Mouse (Mus musculus) stomach, embryonic 15.5 days (tissue): Measurements from ENCODE around the gene Olfr541. TPM values are rescaled to one million over a fixed set of nuclear protein-coding genes. Genes with fewer than 3 reads are reported as not detected.
A peak's percentile ranks its signal among the peaks of the same experiment; 100 is the strongest.
"Not testable (repeated sequence)": the region's sequence is repeated elsewhere in the genome, so short reads cannot be mapped to it uniquely, and the experiment has no call there.

Experiments used
- ATAC-seq: fragments of 200-750 bp; cut with Nextera tagmentation; 2 replicates; pipeline ENCODE4 v1.8.0; 2017; ENCODE audit warnings: low read depth, moderate number of reproducible peaks, moderate TSS enrichment; ENCODE audit not compliant: insufficient read depth, low FRiP score
- H3K27ac ChIP-seq: fragments of 300-500 bp; sonication (generic); 2 replicates; pipeline ENCODE4 v1.5.1; 2015; ENCODE audit warnings: mild to moderate bottlenecking, inconsistent platforms
- H3K27me3 ChIP-seq: fragments of 300-500 bp; sonication (generic); replicated peaks from 2 replicates; pipeline ENCODE4 v1.6.1; 2015; ENCODE audit warnings: inconsistent platforms
- H3K36me3 ChIP-seq: fragments of 300-500 bp; sonication (generic); 2 replicates; pipeline ENCODE4 v1.6.1; 2015; ENCODE audit warnings: inconsistent platforms
- H3K4me1 ChIP-seq: fragments of 300-500 bp; sonication (generic); 2 replicates; pipeline ENCODE4 v1.6.1; 2015; ENCODE audit warnings: inconsistent platforms
- H3K4me2 ChIP-seq: fragments of 300-500 bp; sonication (generic); 2 replicates; pipeline ENCODE4 v1.6.1; 2015; ENCODE audit warnings: mild to moderate bottlenecking, inconsistent platforms
- H3K4me3 ChIP-seq: fragments of 300-500 bp; sonication (generic); replicated peaks from 2 replicates; pipeline ENCODE4 v1.5.1; 2015; ENCODE audit warnings: inconsistent platforms
- H3K9ac ChIP-seq: fragments of 300-500 bp; sonication (generic); 2 replicates; pipeline ENCODE4 v1.6.1; 2015; ENCODE audit warnings: inconsistent platforms
- H3K9me3 ChIP-seq: fragments of 300-500 bp; sonication (generic); 2 replicates; pipeline ENCODE4 v1.6.1; 2016; ENCODE audit warnings: inconsistent platforms
- WGBS: fragments of 180-500 bp; shearing (Covaris S2); methylation state at CpG from one replicate; pipeline ENCODE4 v1.1.7; 2015; 5-methylcytosine and 5-hydroxymethylcytosine counted together
- polyA plus RNA-seq: library from polyadenylated mRNA; unstranded; fragments of >200 nt; fragmentation: Nextera tagmentation; extraction: Ambion mirVana; gene quantifications from 2 replicates; pipeline ENCODE4 v1.2.1, GENCODE M21; 2015

Gene Olfr541
- not detected in 2 replicates for polyA plus RNA-seq

DNA sequence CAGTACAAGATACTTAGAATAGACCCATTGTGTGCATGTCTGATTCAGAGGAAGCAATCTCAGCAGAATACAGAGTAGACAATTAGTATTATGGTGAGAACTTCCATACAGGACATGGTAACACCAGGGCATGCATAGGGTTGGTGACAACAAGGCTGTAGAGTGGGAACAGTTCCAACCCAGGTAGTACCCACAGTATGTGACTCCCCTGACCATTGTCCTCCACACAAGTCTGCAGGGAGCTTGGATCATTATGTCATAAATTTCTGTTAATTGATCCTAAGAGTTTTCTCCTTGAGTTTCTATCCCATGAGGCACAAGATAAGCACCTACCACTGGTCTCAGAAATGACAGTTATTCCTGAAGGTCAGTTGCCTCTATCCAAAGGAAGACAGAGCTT is at the start of gene Olfr541:
Gene Olfr541 (plus strand): TSS at position 301 of the 400 bp plus-strand sequence.
- Histone ChIP-seq H3K9ac (no peak within 1 kb of the TSS), H3K36me3 (no peaks in the 10 kb centered on the region), H3K27me3 (no peaks in the 10 kb centered on the region), H3K4me2 (no peak within 1 kb of the TSS), H3K4me1 (no peaks in the 10 kb centered on the region), H3K9me3 (no peaks in the 10 kb centered on the region), H3K4me3 (no peak within 1 kb of the TSS), H3K27ac (no peak within 1 kb of the TSS)
- ATAC-seq = no peak

DNA sequence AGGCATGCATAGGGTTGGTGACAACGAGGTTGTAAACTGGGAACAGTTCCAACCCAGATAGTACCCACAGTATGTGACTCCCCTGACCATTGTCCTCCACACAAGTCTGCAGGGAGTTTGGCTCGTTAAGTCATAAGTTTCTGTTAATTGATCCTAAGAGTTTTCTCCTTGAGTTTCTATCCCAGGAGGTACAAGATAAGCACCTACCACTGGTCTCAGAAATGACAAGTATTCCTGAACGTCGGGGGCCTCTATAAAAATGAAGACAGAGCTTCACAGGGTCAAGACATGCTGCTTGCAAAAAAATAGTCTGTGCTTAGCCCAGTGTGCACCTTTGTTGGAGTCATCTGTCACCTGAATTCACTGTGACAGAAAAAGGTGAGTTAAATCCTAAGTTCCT is 37.4 kb upstream of the Olfr541 start, which contains the start of gene Olfr539:
Gene Olfr539 (plus strand): TSS at position 301 of the 400 bp plus-strand sequence.
- Histone ChIP-seq H3K4me2 (no peak within 1 kb of the TSS), H3K9ac (no peak within 1 kb of the TSS), H3K4me1 (no peaks in the 10 kb centered on the region), H3K9me3 (no peaks in the 10 kb centered on the region), H3K27ac (no peak within 1 kb of the TSS), H3K36me3 (no peaks in the 10 kb centered on the region), H3K27me3 (no peaks in the 10 kb centered on the region), H3K4me3 (no peak within 1 kb of the TSS)
- no peak for ATAC-seq
- WGBS = 74% methylated on average over 4 of the region's 4 CpGs

DNA sequence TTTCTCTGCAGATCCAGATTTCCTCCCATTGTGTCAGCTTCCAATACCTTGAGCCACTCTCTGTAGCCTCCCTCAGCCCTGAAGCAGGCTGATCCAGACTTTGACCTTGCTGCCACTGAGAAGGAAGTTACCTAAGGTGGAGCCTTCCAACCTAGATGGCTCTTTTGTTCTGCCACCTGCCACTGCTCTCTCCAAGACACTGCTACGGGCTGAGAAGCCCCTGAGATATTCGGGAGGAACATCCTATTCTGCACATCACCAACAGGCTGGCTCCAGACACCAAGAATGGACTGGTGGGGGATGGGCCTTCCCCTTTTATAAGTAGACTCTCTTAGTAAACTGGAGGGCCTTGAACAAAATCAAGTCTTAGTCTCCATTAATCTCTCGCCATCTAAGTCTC is 26.4 kb upstream of the Olfr541 start:
- not testable (repeated sequence) for H3K9me3 ChIP-seq, H3K27ac ChIP-seq, H3K4me2 ChIP-seq, H3K9ac ChIP-seq, ATAC-seq, H3K4me1 ChIP-seq, H3K36me3 ChIP-seq, H3K4me3 ChIP-seq, H3K27me3 ChIP-seq
- 80% methylated on average over 3 of the region's 3 CpGs for WGBS

DNA sequence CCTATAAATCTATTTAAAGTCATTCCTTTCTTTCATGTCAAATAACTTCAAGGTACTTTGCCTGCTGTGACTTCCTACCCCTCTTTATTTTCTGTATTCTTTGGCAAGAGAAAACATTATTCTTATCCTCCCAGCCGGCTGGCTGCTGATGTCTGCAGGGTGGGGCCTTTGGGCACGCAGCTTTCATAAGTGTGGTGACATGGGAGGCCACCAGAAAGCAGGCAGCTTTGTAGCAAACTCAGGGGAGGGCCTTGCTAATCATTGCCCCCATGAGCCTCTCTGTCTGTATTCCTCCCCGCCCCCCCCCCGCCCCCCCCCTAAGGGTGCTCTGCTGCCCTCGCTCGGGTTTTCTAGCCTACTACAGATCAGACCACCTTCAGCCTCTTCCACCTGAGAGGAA is 21.2 kb upstream of the Olfr541 start:
- no peak overlapping the region for H3K27ac ChIP-seq
- H3K4me3 ChIP-seq = no peak overlapping the region
- no peaks in the 10 kb centered on the region for H3K4me1 ChIP-seq
- ATAC-seq = no peak
- 3% methylated on average over 5 of the region's 6 CpGs for WGBS
- no peaks in the 10 kb centered on the region for H3K36me3 ChIP-seq
- no peak overlapping the region for H3K9ac ChIP-seq
- no peaks in the 10 kb centered on the region for H3K27me3 ChIP-seq
- H3K9me3 ChIP-seq = no peaks in the 10 kb centered on the region
- H3K4me2 ChIP-seq = peak overlapping the region; percentile 29

DNA sequence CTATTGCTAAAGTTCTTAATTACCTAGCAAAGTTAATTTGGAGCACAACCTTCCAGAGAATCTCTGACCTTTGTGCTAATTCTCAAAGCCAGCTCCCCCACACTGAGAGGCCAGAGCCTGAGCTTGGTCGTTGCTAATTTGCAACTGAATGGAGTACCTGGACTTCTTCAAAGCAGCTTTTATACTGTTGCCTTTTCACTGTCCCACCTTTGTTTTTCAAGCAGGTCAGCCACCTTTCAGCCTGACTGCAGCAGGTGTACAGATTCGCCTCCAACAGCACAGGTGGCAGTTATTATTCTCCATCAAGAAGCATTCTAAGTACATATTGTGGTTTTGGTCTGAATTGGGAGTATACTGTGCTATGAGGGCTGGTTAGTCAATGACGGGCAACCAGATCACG is 17.5 kb upstream of the Olfr541 start:
- H3K4me1 ChIP-seq, H3K27ac ChIP-seq, H3K9me3 ChIP-seq, H3K4me2 ChIP-seq, H3K27me3 ChIP-seq, H3K36me3 ChIP-seq, ATAC-seq, H3K4me3 ChIP-seq, H3K9ac ChIP-seq: not testable (repeated sequence)
- 75% methylated on average over 4 of the region's 4 CpGs for WGBS

DNA sequence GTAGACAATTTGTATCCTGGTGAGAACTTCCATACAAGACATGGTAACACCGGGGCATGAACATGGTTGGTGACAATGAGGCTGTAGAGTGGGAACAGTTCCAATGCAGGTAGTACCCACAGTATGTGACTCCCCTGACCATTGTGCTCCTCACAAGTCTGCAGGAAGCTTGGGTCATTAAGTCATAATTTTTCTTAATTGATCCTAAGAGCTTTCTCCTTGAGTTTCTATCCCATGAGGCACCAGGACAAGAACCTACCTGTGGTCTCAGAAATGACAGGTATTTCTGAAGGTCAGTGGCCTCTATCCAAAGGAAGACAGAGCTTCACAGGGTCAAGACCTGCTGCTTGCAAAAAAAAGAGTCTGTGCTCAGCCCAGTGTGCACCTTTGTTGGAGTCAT is 15.4 kb upstream of the Olfr541 start, which contains the start of gene Olfr45:
Gene Olfr45 (plus strand): TSS at position 301 of the 400 bp plus-strand sequence.
- Histone ChIP-seq H3K9me3 (no peaks in the 10 kb centered on the region), H3K4me3 (no peak within 1 kb of the TSS), H3K4me1 (no peaks in the 10 kb centered on the region), H3K27me3 (no peaks in the 10 kb centered on the region), H3K27ac (no peak within 1 kb of the TSS), H3K9ac (no peak within 1 kb of the TSS), H3K4me2 (no peak within 1 kb of the TSS), H3K36me3 (no peaks in the 10 kb centered on the region)
- WGBS = 80% methylated on average over 1 of the region's 1 CpGs
- no peak for ATAC-seq

DNA sequence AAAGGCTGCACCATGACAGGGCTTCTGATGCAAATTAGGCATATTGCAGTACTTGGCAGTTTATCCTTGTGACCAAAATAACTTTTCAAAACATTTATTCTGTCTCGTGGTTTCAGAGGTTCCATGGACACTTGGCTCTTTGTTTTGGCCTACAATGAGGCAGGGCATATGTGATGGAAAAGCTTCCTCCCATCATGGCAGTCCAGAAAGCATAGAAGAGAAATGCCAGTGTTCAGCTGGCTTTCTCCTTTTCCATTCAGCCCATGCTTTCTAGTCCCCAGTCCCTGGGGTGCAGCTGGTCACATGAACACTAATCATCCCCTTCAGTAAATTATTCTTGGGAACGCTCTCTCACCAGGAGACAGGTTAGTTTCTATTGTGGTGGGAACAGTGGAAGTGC is 9.3 kb downstream of the Olfr541 start:
- Histone ChIP-seq H3K27ac (no peak overlapping the region), H3K9me3 (no peaks in the 10 kb centered on the region), H3K9ac (no peak overlapping the region), H3K4me2 (no peak overlapping the region), H3K27me3 (no peaks in the 10 kb centered on the region), H3K4me3 (no peak overlapping the region), H3K36me3 (no peaks in the 10 kb centered on the region), H3K4me1 (no peaks in the 10 kb centered on the region)
- ATAC-seq = no peak
- WGBS = 62% methylated on average over 2 of the region's 2 CpGs

DNA sequence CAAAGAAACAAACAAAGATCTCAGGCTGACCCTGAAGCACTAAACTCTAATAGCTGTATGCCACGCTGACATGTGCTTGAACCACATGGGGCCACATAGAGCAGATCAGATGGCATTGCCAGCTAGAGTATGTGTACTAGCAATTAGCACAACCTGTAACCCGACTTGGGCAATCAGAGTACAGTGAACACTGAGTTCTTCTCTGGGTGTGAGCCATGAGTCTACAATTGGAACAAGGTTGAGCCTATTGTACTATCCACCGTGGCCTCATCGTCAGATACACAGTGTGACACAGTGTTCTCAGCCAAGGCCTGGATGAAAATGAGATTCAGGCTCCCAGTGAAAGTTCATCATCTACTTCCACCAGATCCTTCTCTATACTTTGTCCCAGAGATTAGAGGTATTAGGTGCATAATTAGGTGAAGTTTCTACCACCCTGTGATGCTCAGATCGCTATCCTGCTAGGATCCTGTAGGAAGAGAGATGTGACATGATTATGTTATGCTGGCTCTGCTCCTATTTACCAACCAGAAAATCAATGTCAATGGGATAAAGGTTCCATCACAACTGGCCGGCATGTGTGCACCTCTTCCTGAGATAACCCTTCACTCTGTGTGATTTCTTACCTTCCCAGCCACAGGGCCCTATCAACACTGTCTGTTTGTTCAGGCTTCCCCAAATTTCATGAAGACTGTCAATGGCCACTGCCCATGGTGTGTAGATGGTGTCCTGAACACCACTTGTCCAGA is 10.6 kb downstream of the Olfr541 start:
- Histone ChIP-seq H3K27ac (no peak overlapping the region), H3K36me3 (no peaks in the 10 kb centered on the region), H3K27me3 (no peaks in the 10 kb centered on the region), H3K4me2 (no peak overlapping the region), H3K9ac (no peak overlapping the region), H3K4me1 (no peaks in the 10 kb centered on the region), H3K9me3 (no peaks in the 10 kb centered on the region), H3K4me3 (no peak overlapping the region)
- whole genome bisulfite sequencing = 76% methylated on average over 6 of the region's 6 CpGs
- ATAC-seq = no peak

DNA sequence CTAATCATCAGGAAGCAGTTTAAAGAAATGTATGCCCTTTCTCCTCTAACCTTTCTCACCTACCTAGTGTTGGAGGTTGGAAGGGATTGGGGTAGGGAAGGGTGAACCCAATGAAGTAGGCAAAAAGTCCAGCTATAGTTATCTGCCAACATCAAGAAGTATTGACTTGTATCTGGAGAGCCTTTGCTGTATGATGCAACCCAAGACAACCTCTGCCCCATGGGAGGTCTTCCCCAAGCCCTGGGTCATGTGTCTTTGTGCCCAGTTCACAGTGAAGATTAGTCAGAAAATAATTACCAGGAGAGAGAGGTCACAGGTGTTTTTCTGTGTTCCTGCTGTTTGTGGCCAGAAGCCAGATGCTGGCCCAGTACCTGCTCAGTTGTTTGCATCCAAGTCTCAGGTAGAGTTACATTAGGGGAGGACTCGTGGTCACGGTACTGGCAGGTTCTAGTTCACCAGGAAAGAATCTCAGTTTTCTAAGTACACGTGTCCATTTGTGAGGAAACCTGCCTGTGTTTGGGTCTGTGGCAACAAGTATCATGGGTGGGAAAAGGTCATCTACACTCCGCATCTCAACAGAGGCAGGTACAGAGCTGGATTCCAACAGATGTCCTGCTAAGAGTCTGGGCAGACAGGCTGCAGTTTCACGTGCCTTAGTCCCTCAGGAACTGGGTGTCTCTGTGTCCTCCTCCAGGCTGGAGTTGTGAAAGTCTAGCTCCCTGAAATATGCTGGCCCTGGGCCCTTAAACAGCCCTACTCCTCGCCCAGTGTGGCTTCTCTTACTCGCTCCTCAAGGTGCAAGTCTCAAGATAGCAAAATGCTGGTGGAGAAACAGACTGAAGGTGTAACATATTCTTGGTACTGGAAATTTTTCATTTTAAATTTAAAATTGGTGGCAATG is 20.3 kb downstream of the Olfr541 start:
- ATAC-seq = no peak
- H3K27me3 ChIP-seq = no peaks in the 10 kb centered on the region
- WGBS = 78% methylated on average over 7 of the region's 7 CpGs
- no peak overlapping the region for H3K9ac ChIP-seq
- H3K4me1 ChIP-seq = no peaks in the 10 kb centered on the region
- no peak overlapping the region for H3K4me3 ChIP-seq
- no peak overlapping the region for H3K27ac ChIP-seq
- H3K9me3 ChIP-seq = no peaks in the 10 kb centered on the region
- H3K4me2 ChIP-seq = no peak overlapping the region
- H3K36me3 ChIP-seq = no peaks in the 10 kb centered on the region

DNA sequence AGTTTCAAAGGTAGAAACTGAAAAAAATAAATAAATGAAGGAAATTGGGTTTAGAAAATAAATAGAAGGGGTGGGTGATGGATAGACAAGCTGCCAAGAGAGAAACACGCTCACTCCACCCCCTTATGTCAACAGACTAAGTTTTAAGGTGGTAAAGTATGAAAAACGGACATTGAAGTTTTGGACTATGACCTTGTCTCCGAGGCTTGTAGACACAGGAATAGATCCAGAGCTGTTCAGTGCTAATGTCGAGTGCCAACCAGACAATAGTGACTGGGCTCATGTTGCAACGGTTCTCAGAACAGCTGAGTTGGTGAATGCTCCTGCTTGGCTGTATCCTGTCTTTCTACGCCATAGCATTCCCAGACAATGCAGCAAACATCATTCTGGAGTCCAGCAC is 24.0 kb downstream of the Olfr541 start:
- H3K4me2 ChIP-seq = no peak overlapping the region
- H3K27me3 ChIP-seq = no peaks in the 10 kb centered on the region
- no peak overlapping the region for H3K4me3 ChIP-seq
- ATAC-seq = no peak
- H3K9ac ChIP-seq = no peak overlapping the region
- no peaks in the 10 kb centered on the region for H3K36me3 ChIP-seq
- H3K27ac ChIP-seq = no peak overlapping the region
- no peaks in the 10 kb centered on the region for H3K4me1 ChIP-seq
- 60% methylated on average over 6 of the region's 6 CpGs for WGBS
- no peaks in the 10 kb centered on the region for H3K9me3 ChIP-seq

DNA sequence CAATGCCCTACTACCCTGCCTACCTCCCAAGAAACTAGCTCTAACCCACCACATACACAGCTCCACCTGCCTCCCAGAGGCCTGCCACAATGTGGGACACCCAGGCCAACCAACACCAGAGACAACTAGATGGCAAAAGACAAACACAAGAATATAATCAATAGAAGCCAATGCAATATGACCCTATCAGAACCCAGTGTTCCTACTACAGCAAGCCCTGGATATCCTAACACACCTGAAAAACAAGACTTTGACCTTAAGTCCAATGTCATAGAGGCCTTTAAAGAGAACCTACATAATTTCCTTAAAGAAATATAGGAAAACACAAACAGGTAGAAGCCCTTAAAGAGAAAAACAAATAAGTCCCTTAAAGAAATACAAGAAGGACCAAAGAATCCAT is 28.5 kb downstream of the Olfr541 start:
- Histone ChIP-seq H3K27ac (no peak overlapping the region), H3K36me3 (no peaks in the 10 kb centered on the region), H3K4me1 (no peaks in the 10 kb centered on the region), H3K27me3 (no peaks in the 10 kb centered on the region), H3K4me3 (no peak overlapping the region), H3K9ac (no peak overlapping the region), H3K9me3 (no peaks in the 10 kb centered on the region), H3K4me2 (no peak overlapping the region)
- ATAC-seq = no peak

DNA sequence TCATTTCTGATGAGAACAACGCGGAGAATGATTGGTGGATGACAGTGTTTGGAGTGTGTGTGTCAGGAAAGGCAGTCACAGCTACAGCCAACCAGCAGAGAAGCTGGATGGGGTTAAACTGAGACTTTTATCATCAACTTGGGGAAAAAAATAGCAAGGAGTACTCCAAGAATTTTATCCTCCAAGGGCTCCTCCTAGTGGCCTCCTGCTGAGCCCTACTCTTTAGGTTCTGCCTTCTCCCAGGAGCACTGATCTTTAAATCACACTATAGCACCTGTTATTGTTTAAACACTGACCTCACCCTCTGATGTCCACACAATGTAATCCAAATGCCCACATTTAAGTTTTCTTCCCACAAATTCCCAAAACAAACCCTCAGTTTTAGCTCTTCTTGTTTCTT is 36.1 kb downstream of the Olfr541 start:
- Histone ChIP-seq H3K9ac (no peak overlapping the region), H3K4me1 (no peaks in the 10 kb centered on the region), H3K27ac (no peak overlapping the region), H3K4me2 (no peak overlapping the region), H3K4me3 (no peak overlapping the region), H3K36me3 (no peaks in the 10 kb centered on the region), H3K9me3 (no peaks in the 10 kb centered on the region), H3K27me3 (no peaks in the 10 kb centered on the region)
- WGBS = 62% methylated on average over 2 of the region's 2 CpGs
- ATAC-seq = no peak
